Mouse (Mus musculus): ENCODE measurements around the gene Dvl2.

The Dvl2 gene

DNA sequence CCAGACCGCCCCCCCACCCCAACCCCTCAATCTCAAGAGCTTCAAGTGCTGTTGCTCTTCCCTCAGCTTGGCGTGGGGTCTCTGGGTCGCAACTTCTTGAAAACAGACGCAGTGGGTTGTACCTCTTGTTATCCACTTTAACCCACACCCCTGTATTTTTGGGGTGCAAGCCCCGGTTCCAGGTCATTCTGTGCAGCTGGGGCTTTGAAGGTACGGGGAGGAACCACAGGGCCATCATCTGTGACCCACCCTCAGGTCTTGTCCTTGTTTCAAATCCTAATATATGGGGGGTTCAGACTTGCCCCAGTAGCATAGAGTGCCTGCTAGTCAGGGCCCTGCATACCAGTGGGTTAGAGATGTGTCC, 23.7 kb downstream of the Dvl2 start:
- in situ Hi-C loops (cut with MboI) = loop anchor here (25.0 kb wide), 1 partner anchor 638 kb away; the partner anchor contains the start of genes Eno3, Pfn1 and Spag7

DNA sequence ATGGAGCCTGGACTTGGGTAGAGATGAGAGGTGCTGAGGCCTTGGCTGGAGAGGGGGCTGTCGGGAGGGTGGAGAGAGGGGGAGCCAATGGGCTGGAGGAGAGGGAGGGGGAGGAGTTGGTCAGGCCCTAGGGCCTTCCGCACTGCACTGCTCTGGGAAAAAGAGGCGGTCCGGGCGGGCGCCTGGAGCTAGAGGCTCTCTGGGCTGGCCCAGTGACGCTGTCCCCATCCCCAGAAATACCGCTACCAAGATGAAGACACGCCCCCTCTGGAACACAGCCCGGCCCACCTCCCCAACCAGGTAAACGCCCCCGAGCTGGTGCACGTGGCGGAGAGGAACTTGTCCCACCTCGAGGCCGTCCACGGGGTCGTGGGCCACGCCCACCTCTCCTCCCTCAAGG, 26.3 kb downstream of the Dvl2 start:
- in situ Hi-C loops (cut with MboI) = no loop called here

- in situ Hi-C loops (cut with MboI) = no loop called here
Observed at GRCm38 (mm10) chr11:70027397-70027796, 27.0 kb downstream of the Dvl2 start.

DNA sequence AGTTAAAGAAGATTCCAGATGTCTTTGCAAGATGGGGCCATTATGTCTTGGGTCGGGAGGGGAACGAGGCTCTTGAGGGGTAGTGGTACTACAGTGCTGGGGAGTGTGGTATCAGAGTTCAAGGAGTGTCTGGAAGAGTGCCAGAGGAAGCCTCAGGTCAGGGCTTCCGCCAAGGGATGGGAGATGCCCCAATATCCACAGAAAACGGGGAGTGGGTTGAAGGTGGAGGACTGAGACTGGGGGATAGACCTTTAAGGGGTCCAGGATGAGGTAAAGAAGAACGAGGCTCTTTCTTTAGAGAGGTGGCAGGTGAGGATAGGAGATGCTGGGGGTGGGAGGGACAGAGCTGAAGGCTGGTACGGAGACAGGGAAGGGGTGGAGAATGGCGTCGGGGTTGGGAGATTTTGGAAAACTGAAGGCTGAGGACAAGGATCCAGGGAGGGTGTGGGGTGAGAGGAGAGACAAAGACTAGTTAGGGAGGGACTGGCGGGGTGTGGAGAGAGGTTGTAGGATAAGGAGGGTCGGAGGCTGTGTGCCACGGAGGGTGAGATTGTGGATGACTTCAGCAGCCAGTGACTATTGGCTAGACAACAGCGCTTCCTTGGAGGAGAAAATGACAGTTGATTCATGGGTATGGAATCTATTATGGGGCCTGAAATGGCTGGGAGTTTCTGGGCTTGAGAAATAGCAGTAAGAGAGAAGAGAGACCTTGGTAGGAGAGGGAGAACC, 28.2 kb downstream of the Dvl2 start:
- in situ Hi-C loops (cut with MboI) = no loop called here

DNA sequence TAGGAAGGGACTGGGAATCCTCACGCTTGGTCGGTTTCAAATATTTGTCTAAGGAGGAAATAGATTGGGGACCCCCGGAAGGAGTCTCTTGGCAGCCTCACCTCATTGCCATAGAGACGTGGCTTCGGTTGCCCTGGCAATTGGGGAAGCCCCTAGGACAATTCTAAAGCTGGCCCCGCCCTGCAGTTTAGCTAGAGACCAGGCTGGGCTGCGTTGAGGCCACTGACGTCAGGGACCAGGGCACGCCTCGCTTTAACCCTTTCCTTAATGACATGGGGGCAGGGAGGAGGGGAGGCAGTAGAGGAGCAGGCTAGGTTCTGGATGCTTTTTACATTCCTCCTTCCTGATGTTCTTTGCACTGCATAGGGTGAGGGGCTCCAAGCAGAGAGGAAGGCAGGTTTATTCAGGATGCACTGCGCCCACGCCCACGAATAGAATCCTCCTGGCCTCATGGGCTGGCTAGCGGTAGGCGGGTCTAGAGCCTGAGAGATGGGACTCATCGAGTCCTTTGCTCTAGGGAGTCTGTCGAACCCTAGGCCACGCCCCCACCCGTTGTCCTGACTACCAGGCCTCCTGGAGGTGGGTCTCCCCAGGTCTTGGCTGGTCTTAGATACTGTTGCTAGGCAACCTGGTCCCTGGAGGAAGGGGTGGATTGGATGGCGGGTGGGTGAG, 28.9 kb downstream of the Dvl2 start:
- in situ Hi-C loops (cut with MboI) = no loop called here

DNA sequence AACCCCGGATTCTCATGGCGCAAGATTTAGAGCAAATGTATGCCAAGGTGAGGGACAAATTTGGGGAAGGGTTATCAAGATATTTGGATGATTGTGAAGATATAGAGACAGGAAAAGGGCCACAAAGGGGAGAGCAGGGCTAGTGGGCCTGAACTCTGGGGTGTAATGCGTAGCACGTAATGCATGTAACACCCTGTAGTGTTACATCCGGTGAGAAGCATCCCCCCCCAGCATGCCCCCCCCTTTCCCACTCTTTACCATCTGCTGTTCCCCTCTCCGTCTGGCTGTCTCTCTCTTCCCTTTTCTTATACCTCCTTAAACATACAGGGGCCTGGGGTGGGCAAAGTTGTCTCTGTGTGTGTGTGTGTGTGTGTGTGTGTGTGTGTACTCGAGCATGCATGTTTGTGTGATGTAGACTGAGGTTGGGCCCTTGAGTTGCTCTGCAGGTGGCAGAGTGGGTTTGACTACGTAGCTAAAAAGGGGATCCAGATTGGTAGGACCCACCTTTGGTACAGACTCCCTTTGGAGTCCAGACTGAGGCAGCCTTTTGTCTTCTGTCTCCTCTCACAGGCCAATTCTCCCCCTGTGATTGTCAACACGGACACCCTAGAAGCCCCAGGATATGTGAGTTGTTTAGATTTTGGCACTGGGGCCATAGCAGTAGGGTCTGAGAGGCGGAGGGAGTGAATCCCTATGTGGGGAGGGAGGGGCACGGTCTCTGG, 29.6 kb downstream of the Dvl2 start:
- in situ Hi-C loops (cut with MboI) = no loop called here

- in situ Hi-C loops (cut with MboI) = no loop called here
Observed at GRCm38 (mm10) chr11:70030651-70031320, 30.4 kb downstream of the Dvl2 start.

DNA sequence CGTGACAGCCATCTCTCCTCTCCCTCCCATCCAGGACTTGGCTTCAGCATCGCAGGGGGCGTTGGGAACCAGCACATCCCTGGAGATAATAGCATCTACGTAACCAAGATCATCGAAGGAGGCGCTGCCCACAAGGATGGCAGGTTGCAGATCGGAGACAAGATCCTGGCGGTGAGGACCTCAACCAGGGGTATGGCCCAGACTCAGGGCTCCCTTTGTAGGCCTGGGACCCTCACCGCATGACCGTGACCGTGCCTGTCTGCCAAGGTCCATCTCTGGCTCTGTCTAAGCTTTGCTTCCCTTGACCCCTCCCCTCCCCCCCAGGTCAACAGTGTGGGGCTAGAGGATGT, 30.9 kb downstream of the Dvl2 start:
- in situ Hi-C loops (cut with MboI) = no loop called here

- in situ Hi-C loops (cut with MboI) = no loop called here
Observed at GRCm38 (mm10) chr11:70038174-70038573, 37.8 kb downstream of the Dvl2 start.

DNA sequence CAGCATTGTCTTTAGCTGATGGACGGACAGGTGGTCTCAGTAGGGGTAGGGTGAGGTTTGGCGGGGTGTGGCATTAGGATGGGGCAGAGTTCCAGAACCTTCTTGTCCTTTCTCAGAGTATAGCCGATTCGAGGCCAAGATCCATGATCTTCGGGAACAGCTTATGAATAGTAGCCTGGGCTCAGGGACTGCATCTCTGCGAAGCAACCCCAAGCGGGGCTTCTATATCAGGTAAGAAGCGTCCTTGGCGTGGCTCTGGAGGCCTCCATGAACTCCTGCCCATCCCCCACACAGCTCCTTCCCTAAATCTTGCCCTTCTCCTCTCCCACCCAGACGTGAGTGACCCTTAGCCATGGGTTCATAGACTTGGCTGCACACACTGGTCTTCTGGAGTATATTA, 39.2 kb downstream of the Dvl2 start:
- in situ Hi-C loops (cut with MboI) = no loop called here

GRCm38 (mm10) chr11:70040184-70040583, 39.8 kb downstream of the Dvl2 start:
- in situ Hi-C loops (cut with MboI) = no loop called here

- in situ Hi-C loops (cut with MboI) = no loop called here
Observed at GRCm38 (mm10) chr11:70042309-70043085, 42.1 kb downstream of the Dvl2 start.

DNA sequence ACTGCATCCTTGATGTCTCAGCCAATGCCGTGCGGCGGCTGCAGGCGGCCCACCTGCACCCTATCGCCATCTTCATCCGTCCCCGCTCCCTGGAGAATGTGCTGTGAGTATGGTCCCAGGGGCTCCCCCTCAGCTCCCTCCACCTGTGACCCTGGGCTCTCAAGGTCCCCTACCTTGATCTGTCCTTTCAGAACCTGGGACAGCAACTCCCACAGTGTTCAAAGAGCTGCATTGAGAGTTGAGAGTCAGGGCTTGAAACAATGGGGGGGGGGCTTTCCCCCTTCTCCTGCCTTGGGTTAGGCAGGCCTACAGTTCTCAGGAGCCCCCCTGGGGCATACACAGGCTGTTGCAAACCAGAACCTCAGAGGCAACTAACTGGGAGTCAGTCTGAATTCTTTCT, 43.3 kb downstream of the Dvl2 start:
- in situ Hi-C loops (cut with MboI) = no loop called here

- in situ Hi-C loops (cut with MboI) = no loop called here
Observed at GRCm38 (mm10) chr11:70045435-70045834, 45.0 kb downstream of the Dvl2 start.

- in situ Hi-C loops (cut with MboI) = no loop called here
Observed at GRCm38 (mm10) chr11:70049366-70049765, 49.0 kb downstream of the Dvl2 start.

GRCm38 (mm10) chr11:70049816-70050215, 49.4 kb downstream of the Dvl2 start:
- in situ Hi-C loops (cut with MboI) = no loop called here

DNA sequence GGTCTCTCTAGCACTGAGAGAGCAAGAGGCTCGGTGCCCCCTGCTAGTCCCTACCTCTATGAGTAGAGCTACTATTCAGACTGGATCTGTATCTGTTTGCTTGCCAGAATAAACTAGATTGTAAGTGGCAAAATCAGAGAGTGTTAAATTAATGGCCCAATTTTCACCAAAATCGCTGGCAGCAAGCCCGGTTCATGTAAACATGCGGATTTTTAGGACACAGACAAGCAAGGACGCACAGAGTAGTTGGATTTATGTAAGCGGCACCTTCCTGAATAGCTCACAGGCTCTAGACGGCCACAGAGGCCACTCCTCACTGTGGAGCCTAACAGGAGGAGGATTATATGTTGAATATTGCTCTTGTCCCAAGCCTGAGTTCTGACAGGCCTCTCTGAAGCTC, 52.8 kb downstream of the Dvl2 start:
- in situ Hi-C loops (cut with MboI) = no loop called here

DNA sequence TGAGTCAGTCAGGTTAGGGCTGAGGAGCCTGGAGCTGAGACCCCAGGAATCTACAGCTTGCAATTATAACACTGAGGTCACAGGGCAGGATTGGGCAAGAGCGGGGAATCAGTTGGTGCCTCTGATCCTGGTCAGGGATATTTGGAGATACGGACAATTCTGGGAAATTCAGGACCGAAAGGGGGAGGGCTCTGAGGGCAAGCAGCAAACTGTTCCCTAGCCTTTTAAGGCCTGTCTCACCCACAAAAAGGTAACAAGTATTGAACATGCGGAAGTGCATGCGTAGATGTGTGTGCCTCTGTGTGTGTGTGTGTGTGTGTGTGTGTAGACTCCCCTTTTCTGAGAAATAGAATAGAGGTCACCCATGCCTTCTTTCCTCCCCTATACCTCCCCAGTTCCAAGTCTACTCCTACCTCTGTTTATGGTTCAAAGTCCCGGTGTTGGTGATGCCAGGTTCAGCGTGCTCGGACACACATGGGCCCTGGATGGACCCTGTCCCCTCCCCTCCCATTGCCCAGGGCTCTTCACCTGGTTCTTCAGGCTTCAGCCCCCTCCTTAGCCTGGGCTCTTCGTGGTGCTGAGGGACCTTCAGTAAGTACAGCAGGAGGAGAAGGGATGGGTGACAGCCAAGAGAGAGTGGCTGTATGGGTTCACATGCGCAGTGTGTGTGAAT, 53.6 kb downstream of the Dvl2 start, which contains the start of gene Asgr1:
Asgr1 (plus strand) TSS at position 188 of the 673 bp plus-strand sequence.
- in situ Hi-C loops (cut with MboI) = no loop called here

- in situ Hi-C loops (cut with MboI) = no loop called here
Observed at GRCm38 (mm10) chr11:70055618-70056214, 55.3 kb downstream of the Dvl2 start.

- in situ Hi-C loops (cut with MboI) = no loop called here
Observed at GRCm38 (mm10) chr11:70057805-70058204, 57.4 kb downstream of the Dvl2 start.

DNA sequence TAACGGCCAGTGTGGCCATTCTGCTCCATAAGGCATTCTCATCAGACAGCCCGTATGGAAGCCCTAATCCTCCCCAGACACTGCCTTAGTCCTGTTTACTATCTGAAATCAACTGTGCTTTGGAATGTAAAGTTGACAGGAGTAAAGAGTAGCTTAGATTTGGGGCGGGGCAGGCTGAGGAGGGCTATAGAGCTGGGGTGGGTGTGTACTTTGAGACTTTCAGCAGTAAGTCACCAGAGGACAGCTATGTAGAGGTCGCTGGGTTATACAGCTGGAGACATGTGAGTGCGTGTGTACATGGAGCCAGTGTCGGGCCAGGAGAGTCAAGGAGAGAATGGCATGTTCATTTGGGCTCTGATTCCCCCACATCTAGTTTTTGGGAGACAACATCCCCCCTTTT, 59.5 kb downstream of the Dvl2 start:
- in situ Hi-C loops (cut with MboI) = no loop called here

Data from mature B cell (primary cell).